Mouse (Mus musculus) CH12F3 (cell line): ENCODE data around the gene Dhx34.

ENCODE experiments used
- in situ Hi-C: fragments of 300-500 bp; cut with MboI; formaldehyde crosslinking; loops from 2 replicates; pipeline ENCODE4 v1.14.3; 2020; ENCODE audit warnings: low sequenced_read_pairs

Dhx34 gene

GRCm38 (mm10) chr7:16213196-16213595, 8.6 kb downstream of the Dhx34 start:
- in situ Hi-C loops = loop anchor here (10.0 kb wide), 1 partner anchor 52 kb away; no protein-coding TSS in a partner anchor

GRCm38 (mm10) chr7:16210862-16211365, 10.9 kb downstream of the Dhx34 start:
- in situ Hi-C loops = loop anchor here (10.0 kb wide), 1 partner anchor 54 kb away; no protein-coding TSS in a partner anchor

- in situ Hi-C loops = no loop called here
Measured at GRCm38 (mm10) chr7:16208781-16209665, 12.8 kb downstream of the Dhx34 start.

GRCm38 (mm10) chr7:16207496-16207895, 14.3 kb downstream of the Dhx34 start:
- in situ Hi-C loops = no loop called here

- in situ Hi-C loops = no loop called here
Measured at GRCm38 (mm10) chr7:16207076-16207475, 14.8 kb downstream of the Dhx34 start.

GRCm38 (mm10) chr7:16204791-16205190, 17.0 kb downstream of the Dhx34 start:
- in situ Hi-C loops = no loop called here

GRCm38 (mm10) chr7:16203505-16203903, 18.3 kb downstream of the Dhx34 start:
- in situ Hi-C loops = no loop called here

GRCm38 (mm10) chr7:16202756-16203504, 18.9 kb downstream of the Dhx34 start:
- in situ Hi-C loops = no loop called here

GRCm38 (mm10) chr7:16201136-16201535, 20.7 kb downstream of the Dhx34 start:
- in situ Hi-C loops = no loop called here

GRCm38 (mm10) chr7:16198540-16198939, 23.3 kb downstream of the Dhx34 start:
- in situ Hi-C loops = no loop called here

- in situ Hi-C loops = no loop called here
Measured at GRCm38 (mm10) chr7:16197166-16197565, 24.7 kb downstream of the Dhx34 start.

- in situ Hi-C loops = no loop called here
Measured at GRCm38 (mm10) chr7:16196616-16197015, 25.2 kb downstream of the Dhx34 start.

- in situ Hi-C loops = no loop called here
Measured at GRCm38 (mm10) chr7:16193702-16194101, 28.1 kb downstream of the Dhx34 start.

GRCm38 (mm10) chr7:16192315-16192714, 29.5 kb downstream of the Dhx34 start:
- in situ Hi-C loops = no loop called here

GRCm38 (mm10) chr7:16187494-16187893, 34.3 kb downstream of the Dhx34 start:
- in situ Hi-C loops = no loop called here

- in situ Hi-C loops = loop anchor here (5.0 kb wide), 1 partner anchor 84 kb away; no protein-coding TSS in a partner anchor
Measured at GRCm38 (mm10) chr7:16183663-16184062, 38.2 kb downstream of the Dhx34 start.

- in situ Hi-C loops = no loop called here
Measured at GRCm38 (mm10) chr7:16178114-16178513, 43.7 kb downstream of the Dhx34 start.

- in situ Hi-C loops = no loop called here
Measured at GRCm38 (mm10) chr7:16175542-16175931, 46.3 kb downstream of the Dhx34 start.

- in situ Hi-C loops = no loop called here
Measured at GRCm38 (mm10) chr7:16174597-16175541, 47.0 kb downstream of the Dhx34 start, which contains the start of gene Meis3. Gene Meis3, plus strand, starts transcription at chr7:16175090.

- in situ Hi-C loops = no loop called here
Measured at GRCm38 (mm10) chr7:16173146-16173545, 48.7 kb downstream of the Dhx34 start.
